Mouse (Mus musculus): Measurements from ENCODE around the gene Ap2a2. TPM values are rescaled to one million over a fixed set of nuclear protein-coding genes. Genes with fewer than 3 reads are reported as not detected.

The Ap2a2 gene
- total RNA-seq (2021): 10 to 100 TPM; 54.9 to 57.6 TPM

DNA sequence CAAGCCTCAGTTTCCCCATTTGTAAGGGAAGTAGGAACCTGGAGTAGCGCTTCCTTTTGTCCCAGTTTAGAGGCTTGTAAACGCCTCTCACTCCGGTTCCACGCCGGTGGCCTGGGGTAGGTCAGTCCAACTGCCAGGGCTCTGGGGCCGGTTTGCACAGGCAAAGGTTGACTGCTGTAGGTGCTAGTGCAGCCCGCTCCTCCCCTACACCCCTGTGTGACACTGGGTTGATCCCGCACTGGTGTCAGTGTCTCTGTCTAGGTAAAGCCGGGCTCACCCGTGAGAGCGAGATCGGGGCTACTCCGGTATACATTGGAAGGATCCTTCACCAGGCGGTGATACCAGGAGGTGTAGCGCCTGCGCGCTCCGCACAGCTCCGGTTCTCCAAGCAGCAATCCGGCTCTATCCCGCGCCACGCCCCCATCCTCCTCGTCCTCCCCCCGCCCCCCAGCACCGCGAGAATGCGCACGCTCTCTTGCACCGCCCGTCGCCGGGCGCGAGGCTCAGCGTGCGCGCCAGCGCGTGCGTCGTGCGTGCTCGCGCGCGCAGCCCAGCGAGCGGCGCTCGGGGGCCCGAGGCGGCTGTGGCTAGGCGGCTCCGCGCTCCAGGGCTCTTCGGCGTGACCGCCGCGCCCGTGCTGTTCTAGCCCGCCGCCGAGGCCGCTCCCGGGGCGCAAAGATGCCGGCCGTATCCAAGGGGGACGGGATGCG, at the start of gene Ap2a2:
TSS of gene Ap2a2 (plus strand) at position 492 of the 710 bp plus-strand sequence.
- intact Hi-C loops (cut with DNase I): loop anchor here (1.0 to 2.0 kb wide), 2 partner anchors 21 to 51 kb away; no protein-coding TSS in a partner anchor
- DNase-seq: peak; percentile 87 to 91

- DNase-seq: peak in 1 of 2 experiments; percentile 24
Observed at GRCm38 (mm10) chr7:141517638-141518037, 44.3 kb upstream of the Ap2a2 start.

DNA sequence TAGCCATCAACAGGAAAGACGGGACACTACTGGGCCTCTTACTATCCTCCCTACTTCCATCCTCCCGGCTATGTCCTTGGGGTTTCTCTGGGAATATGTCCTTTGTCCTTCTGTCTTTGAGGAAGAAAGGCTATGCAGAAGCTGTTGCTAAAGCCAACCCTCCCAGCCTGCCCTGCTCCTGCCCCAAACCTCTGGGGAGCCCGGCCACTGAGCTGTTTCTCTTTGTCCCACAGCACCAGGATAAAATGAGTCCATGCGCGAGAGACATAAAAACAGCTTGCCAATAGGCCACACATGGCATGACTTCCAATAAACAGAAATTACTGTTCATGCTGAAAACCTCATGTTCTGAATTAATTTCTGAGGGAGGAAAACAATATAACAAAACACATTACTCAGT, 43.7 kb upstream of the Ap2a2 start:
- no peak for DNase-seq
- intact Hi-C loops (cut with DNase I): no loop called here

More at GRCm38 (mm10) chr7:141517638-141518037, 44.3 kb upstream of the Ap2a2 start:
- intact Hi-C loops (cut with DNase I): no loop called here

DNA sequence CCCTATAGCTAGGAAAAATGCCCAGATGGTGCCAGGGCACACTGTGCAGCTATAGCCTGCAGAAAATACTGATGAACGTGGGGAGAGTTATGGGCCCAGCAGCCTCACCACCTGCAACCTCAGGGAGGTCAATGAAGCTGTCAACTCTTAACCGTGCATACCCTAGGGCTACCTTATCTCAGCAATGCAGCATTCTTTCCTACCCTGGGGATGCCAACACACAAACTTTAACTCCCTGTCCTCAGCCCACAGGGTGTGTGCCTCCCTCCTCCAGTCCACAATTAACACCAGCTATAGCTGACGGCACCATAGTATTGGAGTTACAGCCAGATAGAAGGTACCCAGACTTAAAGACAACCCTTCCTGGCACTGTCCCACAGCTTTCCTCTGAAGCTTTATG, 43.0 kb upstream of the Ap2a2 start:
- DNase-seq: no peak
- intact Hi-C loops (cut with DNase I): no loop called here

DNA sequence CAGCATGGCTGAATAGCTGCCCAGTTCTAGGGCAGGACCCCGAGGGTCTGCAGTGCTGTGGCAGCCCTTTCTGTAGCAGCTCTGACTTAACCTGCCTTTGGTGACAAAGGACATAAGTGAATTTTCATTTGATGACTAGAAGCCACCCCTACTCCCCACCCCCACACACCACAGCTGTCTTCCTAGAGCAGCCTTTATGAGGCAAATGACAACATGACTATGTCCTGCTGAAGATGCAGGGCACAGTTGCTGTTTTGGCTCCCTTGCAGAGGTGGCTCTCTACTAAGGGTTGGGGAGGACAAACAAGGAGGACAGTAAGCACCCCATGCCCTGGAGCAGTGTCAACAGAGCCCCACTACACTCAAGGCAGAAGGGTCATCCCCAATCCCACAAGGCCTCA, 42.2 kb upstream of the Ap2a2 start:
- no peak for DNase-seq
- intact Hi-C loops (cut with DNase I): no loop called here

DNA sequence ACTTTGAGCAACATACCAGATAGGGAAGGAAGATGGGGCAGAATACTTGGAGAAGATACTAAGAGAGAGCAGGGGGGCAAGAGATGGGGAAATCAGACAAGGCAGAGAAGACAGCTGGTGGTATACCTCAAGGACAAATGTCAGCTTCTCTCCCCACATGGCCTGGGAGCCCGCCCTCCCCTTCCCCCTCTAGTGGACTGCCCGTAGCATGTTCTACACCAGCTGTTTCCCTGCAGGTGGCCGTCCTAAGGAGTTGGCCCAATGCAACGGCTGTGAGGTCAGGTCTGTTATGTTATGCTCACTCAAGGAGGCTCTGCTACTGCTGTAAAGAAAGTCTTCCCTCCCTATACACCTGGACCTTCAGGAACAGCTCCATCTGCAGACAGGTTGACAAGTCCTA, 39.0 kb upstream of the Ap2a2 start:
- intact Hi-C loops (cut with DNase I): no loop called here
- DNase-seq: no peak

- intact Hi-C loops (cut with DNase I): no loop called here
- no peak for DNase-seq
Observed at GRCm38 (mm10) chr7:141524271-141524670, 37.7 kb upstream of the Ap2a2 start.

- intact Hi-C loops (cut with DNase I): loop anchor here (1.0 to 5.0 kb wide), 3 partner anchors 44 to 142 kb away; no protein-coding TSS in a partner anchor
- DNase-seq: peak; percentile 76 to 81
Observed at GRCm38 (mm10) chr7:141524760-141525579, 37.0 kb upstream of the Ap2a2 start.

DNA sequence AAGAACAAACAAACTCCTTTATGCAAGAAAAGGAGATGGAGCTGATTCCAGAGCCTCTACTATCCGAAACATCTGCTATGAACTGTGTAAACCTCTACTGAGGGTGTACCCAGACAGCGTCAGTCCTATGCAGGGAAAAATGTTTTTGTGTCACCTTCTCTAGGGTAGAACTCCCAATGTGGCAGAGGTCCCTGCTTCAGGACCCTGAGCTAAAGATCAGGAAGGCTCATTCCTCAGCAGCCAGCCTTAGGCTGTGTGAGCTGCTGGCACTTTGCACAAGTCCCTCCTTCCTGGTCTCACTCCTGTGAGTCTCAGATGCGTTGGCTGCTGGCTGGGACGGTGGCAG, 36.4 kb upstream of the Ap2a2 start:
- no peak for DNase-seq
- intact Hi-C loops (cut with DNase I): loop anchor here (1.0 to 5.0 kb wide), 3 partner anchors 44 to 142 kb away; no protein-coding TSS in a partner anchor

GRCm38 (mm10) chr7:141535570-141535969, 26.4 kb upstream of the Ap2a2 start:
- no peak for DNase-seq
- intact Hi-C loops (cut with DNase I): no loop called here

GRCm38 (mm10) chr7:141538852-141539555, 23.0 kb upstream of the Ap2a2 start:
- intact Hi-C loops (cut with DNase I): no loop called here
- DNase-seq: no peak

DNA sequence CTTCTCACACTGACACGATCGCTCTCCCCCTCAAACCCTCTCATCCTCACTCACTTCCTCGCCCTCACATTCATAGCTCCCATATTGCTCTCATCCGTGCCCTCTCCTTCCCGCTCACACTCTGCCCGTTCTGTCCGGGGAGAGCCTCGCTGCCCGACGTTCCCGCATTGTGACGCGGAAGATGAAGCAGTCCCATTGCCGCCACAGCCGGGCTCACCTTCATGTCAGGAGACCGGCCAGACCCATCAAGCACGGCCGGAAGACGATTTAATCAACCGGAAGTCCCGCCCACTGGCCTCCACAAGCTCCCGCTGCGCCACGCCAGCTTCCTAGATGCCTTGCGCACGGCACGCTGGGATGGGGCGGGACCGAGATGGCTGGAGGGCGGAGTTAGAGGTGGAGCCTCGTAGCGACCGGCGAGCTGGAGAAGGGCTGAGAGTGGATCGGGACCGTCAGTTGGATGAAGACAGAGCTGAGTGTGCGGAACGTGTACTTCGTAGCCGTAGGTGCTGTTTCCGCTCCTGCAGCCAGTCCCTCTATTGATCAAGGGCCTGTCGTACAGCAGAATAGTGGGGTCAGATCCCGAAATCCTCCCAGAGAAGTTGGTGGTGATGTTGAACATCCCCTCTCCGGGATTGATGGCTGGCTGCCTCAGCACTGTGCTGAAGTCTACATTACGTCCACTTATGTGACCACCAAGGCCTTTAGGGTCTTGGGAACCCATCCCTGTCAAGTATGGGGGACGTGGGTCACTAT, 22.2 kb upstream of the Ap2a2 start, which contains the start of gene Chid1:
TSS of gene Chid1 (minus strand) at position 302 of the 756 bp plus-strand sequence.
- intact Hi-C loops (cut with DNase I): no loop called here
- peak; percentile 98 to 99 for DNase-seq

DNA sequence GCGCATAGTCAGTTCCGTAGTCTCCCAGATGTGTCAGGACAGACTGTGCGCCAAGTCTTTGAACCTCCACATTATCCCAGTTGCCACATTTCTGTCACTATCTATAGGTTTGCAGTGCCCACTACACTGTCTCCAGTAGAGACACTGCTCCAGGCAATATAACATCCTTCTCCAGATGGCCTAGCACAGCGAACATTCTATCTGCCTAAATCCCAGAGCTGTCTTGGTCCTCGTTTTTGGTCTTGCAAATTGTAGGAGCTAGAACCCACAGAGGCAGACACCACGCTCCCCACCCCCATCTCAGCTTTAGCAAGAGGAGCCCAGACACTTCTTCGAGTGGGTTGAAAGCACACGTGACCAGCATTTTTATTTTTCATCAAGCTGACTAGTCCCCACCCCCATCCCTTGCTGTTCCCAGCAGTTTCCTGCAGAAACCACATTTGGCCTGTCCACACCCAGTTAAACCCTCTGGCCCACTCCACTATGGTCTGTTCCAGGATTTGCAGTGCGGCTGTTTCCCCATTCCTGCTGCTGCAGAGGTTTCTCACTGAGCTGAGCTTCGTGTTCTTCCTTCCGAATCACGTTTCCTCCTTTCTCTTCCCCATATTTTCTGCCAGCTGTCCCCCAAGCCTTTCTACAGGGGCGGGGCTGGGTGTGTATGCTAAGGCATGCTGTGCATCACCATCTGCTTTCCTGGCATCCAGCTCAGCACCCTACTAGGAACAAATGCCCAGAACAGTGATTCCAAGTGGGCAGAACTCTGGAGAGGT, 21.5 kb upstream of the Ap2a2 start:
- intact Hi-C loops (cut with DNase I): loop anchor here (1.0 kb wide), 1 partner anchor 22 kb away; the partner anchor contains the start of gene Ap2a2
- DNase-seq: peak; percentile 62 to 64

DNA sequence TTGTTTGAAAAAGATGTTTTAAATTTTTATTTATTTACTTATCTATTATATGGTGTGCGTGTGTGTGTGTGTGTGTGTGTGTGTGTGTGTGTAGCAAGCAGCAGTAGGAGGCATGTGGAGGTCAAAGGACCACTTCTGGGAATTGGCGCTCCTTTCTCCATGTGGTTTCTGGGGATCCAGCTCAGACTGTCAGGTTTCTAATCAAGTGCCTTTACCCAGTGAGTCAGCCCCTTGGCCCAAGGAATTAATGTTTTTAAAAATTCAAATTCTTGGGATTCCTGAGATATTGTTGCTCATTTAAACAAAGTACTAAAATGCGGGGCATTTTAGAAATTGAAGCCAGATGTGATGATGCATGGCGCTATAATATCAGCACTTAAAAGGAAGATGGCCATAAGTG, 20.3 kb upstream of the Ap2a2 start:
- DNase-seq: no peak
- intact Hi-C loops (cut with DNase I): loop anchor here (1.0 kb wide), 1 partner anchor 21 kb away; the partner anchor contains the start of gene Ap2a2

GRCm38 (mm10) chr7:141542588-141542987, 19.4 kb upstream of the Ap2a2 start:
- intact Hi-C loops (cut with DNase I): no loop called here
- no peak for DNase-seq

DNA sequence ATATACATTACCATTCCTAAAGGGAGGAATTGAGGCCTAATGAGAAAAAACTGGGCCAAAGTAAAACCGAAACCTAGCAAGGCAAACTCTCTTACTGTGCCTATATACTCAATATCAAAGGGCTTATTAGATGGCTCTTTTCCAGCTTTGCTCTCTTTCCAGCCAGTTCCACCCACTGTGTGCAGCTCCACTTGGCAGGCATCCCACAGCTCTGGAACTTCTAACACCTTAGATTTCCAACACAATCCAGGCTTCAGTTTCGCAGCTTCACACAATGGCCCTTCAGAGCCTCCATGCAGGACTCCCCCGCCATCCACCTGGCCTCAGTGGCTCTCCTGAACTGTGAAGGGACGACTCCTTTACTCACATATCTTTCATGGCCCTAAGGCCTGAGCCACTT, 17.3 kb upstream of the Ap2a2 start:
- no peak for DNase-seq
- intact Hi-C loops (cut with DNase I): no loop called here

- intact Hi-C loops (cut with DNase I): no loop called here
- DNase-seq: no peak
Observed at GRCm38 (mm10) chr7:141549432-141550061, 12.4 kb upstream of the Ap2a2 start.

DNA sequence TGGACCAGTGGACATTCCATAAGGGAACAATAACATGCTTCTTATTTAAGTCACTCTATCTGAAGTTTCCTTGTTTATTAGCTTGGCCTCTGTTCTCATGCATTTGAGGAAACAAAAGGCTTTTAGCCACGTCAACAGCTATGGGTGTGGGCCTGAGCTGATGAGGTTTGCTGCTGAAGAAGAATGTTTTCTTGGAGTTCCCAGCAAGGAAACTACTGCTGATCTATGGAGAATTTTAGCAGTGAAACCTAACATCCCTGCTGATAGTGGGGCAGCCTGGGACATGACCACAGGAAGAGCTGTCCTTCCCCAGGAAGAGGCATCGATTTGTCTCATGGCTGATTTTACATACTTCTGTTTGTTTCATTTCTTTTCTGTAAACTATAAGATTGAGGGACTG, 11.5 kb upstream of the Ap2a2 start:
- intact Hi-C loops (cut with DNase I): no loop called here
- DNase-seq: no peak

DNA sequence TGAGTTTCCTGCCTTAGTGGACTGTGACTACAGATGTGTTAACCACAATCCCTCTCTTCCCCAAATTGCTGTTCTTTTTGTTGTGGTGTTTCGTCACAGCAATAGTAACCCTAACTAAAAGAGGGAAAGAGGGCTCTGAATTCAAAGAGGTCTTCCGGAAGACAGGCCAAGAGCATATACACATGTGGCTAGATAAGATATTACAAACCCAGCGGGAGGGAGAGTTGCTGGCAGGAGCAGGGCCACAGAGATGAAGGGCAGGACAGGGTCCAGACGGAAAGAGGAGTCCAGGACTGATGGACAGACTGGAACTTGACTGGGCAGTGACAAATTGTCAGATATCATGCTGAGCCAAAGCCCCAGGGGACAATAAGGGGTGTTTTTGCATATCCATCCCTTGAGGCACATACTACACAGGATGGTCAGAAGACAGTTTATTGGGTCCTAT, 3.6 kb upstream of the Ap2a2 start:
- no peak for DNase-seq
- intact Hi-C loops (cut with DNase I): no loop called here
